Mouse (Mus musculus) kidney, adult 8-10 months (tissue): ENCODE measurements around the gene Mob3a.
A peak's percentile ranks its signal among the peaks of the same experiment; 100 is the strongest.

Experiments used
- DNase-seq, 2 experiments: peaks; one replicate each; pipeline ENCODE4 v3.0.0; 2022

Mob3a gene

DNA sequence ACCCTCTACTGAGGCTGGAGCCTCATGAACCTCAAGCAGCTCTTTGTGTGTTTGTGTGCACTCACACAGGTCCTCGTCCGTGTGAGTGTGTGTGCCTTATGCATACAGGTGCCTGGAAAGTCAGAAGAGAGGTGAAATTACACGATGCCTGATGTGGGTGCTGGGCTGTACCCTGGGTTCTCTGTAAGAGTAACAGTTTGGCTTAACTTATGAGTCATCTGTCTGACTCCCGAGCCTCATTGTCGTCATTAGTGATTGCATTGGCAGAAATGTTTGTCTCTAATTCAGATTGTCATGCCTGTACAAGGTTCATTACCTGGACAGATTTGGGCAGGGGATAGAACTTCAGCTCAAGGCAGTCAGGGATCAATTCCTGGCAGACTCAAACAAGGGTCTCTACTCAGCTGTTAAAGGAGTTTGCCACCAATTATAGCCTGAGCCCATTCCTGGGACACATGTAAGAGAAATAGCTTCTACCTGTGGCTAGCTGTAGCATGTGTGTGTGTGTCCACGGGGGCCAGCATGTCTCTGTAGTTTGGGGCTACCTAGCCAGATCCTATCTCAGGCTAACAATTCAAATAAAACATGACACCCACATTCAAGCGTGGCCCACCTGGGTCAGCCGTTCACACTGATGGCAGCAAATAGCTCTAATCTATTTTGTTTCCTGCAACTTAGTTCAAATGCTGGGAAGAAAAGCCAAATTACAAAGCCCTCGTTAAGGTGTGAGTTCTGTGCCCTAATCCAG, 24.5 kb downstream of the Mob3a start:
- DNase-seq: no peak

DNA sequence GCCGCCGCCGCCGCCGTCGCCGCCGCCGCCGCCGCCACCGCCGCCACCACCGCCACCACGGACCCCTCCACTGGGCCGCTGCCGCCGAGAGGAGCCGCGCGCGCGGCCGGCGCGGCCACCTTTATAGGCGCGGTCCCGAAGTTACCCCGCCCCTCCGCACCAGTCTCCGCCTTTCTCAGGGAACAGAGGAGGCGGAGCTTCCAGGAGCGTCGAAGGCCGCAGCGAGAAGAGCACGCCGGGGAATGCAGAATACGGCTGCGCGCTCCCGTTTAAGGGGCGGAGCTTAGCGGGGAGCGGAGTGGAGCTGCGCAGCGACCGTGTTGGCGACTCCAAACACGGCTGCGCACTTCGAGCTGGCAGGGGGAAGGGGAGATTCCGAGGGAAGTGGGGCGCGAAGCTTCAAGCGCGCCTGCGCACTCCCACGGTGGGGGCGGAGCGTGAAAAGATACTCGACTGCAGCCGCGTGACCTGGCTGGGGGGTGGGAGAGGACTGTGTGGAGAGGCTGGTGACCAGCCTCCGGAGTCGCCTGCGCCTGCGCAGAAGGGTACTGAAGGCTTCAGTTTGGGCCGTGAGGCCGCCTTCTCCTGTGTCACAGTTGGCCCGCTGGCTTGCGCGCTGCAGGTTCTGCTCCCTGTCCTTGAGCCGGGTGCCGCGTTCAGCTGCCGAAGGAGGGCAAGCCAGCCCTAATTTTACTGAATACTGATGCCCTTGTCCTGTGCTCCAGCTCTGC, 25.4 kb downstream of the Mob3a start:
- peak; percentile 99 for DNase-seq

DNA sequence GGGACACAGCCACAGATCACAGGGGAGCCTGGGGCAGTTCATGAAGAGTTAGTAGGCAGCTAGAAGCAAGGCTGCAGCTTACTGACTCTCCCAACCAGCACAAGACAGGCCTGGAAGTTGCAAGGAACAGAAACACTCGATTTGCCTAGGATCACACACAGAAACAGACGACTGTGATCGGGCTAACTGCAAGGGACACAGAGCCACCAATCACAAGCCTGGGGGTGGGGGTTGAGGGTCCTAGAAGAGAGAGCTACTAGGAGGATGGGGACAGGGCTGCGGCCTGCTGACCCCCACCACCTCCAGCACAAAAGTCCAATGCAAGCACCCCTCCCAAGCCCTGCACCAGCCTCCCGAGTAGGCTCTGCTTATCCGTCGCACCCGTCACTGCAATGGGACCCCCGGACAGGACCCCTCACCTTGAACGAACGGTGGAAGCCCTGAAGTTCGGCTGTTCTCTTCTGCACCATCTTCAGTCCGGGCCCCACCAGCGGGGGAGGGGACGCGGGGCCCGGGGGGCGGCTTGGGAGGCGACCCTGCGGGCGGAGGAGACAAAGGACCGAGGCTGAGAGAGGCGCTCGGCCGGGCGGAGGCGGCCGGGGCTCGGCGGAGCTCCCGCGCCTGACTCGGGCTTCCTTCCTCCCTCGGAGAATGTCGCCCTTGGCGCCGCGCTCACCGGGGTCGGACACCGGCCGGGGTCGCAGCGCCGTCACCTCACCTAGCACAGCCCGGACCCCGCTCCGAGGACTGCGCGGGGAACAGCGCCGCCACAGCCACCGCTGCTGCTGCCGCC, 26.2 kb downstream of the Mob3a start:
- no peak for DNase-seq

DNA sequence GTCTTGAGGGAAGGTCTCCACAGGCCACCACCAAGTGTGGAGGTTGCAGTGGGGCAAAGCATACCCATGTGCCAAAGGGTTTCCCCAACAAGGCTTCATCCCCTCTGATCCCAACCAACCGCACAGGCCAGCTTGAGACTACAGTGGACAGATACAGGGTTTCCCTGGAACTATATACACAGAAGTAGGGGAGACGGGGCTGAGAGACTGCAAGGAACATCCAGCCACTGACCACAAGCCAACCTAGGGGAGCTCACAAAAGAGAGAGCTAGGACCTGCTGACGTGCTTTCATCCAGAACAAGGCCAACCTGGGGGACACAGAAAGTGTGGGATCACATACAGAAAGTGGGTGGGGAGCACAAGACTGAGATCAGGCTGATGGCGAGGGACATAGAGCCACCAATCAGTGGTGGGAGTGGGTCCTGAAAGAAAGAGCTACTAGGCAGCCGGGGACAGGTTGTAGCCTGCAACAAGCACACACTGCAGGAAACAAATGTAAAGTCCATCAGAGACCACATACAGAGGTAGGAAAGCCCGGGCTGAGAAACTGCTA, 26.8 kb downstream of the Mob3a start:
- DNase-seq: no peak

DNA sequence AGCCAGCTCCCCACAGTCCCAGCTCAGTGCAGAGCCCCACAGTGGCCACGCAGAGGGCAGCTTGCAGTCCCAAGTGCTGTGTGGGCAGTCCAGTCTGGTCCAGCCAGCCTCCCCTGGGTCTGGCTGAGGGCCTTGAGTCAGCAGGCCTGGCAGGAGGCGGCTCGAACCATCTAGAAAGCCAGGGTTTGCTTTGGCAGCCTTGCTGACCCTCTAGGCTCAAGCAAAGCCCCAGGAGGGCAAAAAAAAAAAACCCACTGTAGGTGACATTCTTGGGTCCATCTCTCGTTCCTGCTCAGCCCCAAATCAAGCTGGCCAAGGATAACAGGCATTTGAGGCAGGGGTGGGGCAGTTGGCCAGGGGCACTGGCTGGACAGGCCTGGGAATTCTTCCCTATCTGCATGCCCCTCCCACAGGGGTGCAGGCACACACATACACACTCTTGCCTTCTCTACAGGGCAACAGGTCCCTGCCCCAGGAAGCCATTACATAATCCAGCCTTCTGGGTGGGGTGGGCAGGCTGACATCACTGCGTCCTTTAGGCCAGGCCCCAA, 27.5 kb downstream of the Mob3a start:
- DNase-seq: peak; percentile 70 to 82

DNA sequence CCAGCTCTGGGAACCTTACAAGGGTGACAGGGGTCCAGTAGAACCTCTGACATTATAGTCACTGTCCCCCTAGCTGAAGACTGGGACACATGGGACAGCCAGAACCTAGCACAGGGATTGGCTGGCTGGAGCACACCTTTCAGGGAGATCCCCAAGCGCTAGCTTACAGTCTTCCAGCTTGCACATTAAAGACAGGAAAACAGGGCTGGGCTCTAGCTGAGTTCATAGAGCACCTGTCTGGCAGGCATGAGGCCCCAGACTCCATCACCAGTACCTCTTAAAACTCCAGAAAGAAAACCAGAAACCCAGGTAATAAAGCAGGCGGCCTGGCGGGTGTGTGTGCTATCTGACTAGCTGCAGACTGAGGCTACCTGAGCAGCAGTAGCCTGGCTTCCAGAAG, 28.1 kb downstream of the Mob3a start:
- no peak for DNase-seq

DNA sequence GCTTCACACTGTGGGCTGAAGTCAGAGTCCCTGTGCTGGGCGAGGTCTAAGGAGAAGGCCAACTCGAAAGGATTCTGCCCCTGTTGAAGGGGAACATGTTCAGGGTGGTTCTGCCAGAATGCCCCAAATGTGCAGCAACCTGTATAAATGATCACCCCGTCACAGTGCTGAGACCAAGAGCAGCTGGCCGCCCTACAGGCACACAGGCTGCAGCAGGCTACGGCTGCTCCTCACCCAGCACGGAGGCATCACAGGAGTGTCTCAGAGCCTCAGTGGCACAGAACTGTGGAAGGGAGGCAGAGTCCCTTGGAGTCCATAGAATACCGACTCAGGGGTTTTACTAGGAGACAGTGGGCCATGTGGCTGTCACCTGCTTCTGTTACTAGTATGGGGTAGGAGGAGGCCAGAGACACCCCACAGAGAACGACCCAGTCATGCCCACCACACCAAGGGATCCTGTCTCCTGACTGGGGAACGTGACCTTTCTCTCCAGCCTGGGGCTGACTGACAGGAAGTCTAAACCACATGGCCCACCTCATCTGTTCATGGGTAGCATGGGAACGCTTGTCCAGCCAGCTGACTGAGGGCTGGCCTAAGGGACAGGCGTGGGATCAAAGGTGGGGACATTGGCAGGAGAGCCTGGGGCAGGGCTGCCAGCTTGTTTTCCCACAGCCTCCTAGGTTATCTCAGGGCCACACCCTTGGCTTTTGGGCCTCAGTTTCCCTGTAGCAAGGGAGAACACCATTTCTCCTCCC, 29.7 kb downstream of the Mob3a start:
- DNase-seq: no peak

DNA sequence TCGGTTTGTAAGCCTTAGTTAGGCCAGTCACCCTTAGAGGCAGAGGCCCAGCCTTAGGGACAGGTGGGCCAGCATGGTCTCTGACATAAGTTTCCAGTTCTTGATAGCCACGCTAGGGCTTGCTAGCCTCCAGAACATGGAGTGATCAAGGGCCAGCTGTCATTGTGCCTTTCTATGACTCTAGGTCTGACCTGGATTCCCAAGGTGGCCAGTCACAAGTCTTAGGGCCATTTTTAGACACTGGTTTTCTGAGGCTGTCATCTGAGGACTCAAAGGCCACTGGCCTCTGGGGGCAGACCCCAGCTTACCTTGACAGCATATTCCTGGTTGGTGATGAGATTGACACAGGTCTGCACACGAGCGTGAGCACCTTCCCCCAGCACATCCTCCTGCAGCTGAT, 30.5 kb downstream of the Mob3a start:
- no peak for DNase-seq

DNA sequence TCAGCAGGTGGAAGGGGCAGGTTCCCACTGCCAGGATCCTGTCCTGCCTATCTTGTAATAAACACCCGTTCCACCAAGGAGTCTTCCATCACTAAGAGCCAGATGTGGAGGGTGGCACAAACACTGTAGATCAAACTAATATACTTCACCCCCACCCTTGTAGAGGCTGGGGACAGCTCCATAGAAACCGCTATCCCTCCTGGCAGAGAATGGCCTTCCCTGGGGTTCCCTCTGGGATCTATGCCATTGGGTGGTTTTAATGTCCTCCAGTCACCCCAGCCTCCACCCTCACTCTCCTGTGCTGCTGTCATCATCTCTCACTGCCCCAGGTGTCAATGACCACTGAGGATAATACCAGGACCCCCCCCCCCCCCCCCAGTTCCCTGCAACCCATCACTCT, 31.2 kb downstream of the Mob3a start:
- DNase-seq: no peak

DNA sequence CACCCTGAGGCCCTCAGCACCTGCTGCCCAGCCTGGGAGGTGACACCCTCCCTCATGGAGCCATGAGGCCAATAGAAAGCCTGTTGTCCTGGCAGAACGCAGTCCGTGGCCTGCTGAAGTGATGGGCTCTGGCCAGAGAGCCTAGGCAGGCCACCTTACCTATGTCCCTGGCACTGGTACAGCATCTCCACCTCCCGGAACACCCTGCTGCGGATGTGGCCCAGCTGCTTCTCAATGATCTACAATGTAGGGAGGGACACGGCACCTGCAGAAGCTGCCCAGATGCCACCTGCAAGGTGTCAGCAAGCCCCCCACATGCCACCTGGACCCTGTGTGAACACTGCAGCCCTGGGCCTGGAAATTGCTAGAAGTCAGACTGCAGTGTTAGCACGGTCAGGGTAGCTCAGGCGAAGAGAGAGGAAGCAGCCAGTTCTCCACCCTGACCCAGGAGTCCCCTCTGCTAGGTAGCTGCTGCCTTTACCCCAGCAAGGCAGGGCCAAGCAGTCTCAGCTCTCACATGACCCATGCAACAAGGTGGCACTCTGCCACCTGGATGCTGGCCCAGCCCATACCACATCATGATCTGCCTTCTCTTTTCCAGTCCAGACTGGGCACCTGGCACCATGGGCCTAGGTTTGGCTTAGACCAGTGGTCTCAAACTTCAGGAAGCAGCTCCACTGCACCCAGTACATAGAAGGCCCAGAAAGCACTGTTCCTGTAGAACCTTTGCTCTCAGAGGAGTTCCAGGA, 31.9 kb downstream of the Mob3a start:
- peak; percentile 96 to 97 for DNase-seq

DNA sequence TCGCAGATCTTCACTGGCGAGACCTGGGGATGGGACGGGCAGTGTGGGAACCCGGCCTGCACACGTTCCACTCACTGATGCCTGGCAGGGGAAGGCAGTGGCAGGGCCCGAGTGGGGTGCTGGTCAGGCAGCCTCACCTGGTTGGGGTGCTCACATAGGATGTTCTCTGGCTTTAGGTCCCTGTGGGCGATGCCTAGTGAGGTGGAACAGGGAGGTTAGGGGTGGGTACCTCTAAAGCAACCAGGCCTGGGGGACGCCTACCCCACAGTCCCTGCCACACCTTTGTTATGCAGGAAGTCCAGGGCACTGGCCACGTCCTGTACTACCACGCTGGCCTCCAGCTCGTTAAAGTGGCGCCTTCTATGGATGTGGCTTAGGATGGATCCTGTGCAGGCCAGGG, 32.8 kb downstream of the Mob3a start:
- DNase-seq: no peak

DNA sequence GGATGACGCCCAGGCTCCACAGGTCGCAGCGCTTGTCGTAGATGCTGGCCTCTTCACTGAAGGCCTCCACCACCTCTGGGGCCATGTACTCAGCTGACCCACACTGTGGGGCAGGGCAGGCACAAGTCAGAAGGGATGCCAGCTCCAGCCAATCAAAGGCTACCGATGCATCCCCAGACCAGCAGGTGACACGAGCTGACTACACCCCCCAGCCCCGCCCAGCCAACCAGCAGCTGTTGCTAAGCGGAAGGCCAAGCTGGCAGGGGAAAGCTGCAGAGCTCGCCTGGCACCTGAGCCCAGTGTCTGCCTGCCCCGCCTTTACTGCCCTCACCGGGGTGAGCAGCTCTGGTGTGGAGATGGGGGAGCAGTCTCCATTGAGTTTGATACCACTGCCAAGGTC, 33.2 kb downstream of the Mob3a start:
- DNase-seq: peak; percentile 70 to 81

DNA sequence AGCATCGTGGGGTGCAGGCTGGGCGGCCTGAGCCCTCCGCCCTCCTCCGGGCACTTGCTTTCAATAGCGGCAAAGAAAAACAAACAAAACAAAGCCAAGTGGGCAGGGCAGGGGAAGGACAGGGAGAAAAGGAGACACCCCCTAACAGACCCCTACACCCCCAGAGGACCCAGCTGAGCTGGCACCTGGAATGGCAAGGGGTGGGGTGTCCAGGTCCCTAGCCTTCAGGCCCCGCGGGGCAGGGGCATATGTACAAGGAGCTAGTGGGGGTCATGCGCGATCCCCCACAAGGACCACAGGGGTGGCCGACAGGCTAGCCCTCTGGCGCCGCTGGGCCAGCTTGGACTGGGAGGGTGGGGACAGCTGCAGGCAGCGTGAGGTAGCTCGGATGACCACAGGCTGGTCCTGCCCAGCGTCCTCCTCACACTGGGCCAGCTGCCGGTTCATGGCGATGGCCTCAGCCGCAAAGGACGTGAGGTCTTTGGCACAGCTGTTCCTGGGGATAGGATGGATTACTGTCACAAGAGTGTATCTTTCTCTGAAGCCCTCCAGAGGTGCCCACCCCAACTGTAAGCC, 34.9 kb downstream of the Mob3a start:
- no peak for DNase-seq

DNA sequence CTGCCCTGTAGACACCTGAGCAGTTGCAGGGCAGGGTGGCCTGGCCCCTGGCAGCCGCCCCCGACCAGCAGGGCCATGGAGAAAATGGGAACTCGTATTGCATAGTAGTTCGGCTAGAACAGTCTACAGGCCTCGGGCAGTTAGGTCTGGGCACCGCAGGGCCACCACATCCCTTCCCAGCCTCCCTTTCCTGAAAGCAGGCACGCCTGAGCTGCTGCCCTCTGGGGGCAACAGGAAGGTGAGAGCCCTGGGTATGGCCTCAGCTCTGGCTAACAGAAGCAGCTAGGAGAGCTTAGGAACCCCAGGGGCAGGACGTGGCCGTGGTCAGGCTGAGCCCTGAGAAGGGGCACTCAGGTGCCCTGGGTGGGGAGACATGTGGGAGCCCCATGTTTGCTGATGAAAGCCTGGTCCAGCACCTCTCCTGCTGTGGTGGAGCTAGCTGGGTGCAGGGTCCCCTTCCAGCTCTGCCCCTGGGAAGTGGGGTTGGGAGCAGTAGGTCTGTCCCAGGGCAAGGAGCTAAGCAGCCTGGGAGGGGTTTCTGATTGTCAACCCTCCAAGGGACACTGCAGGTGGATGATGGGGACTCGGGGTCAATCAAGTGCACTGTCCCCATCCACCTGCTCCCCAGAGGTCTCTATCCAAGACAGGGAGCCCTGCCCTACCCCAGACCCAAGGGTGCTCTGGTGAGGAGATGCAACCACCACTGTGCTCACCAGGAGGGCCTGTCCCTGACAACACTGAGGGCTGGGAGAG, 35.6 kb downstream of the Mob3a start:
- DNase-seq: no peak

DNA sequence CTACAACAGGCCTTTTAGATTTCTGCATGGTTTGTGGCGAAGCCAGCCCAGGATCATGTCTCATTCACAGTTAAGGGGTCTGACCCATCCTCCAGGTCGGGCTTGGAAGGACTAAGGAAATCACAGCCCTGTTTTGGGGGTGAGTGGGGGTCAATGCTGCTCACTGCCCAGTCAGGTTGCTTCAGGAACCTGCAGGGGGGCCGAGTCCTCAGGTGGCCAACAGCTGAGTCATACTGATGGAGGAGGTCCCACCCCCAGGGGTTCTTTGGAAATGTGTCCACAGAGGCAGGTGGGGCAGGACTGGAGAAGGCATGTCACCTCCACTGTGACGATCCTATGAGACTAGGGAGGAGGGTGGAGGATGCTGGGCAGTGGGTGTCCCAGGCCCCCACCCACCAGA, 36.3 kb downstream of the Mob3a start:
- no peak for DNase-seq

DNA sequence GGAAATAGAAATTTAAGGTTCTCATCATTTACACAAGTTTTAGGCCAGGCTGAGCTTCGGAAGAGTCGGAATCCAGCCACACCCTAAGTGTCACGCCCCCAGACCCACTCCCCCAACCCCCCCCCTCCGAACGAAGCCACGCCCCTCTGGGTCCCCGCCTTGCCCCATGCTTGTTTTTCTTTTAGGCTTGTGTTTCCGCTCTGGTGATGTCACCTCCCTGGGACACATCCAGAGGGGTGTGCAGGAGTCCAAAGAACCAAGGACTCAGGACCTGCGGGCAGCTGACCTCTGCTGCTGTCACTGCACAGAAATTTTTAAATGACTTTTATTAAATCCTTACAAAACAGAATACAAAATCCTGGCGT, 36.8 kb downstream of the Mob3a start:
- DNase-seq: peak; percentile 80 to 85

DNA sequence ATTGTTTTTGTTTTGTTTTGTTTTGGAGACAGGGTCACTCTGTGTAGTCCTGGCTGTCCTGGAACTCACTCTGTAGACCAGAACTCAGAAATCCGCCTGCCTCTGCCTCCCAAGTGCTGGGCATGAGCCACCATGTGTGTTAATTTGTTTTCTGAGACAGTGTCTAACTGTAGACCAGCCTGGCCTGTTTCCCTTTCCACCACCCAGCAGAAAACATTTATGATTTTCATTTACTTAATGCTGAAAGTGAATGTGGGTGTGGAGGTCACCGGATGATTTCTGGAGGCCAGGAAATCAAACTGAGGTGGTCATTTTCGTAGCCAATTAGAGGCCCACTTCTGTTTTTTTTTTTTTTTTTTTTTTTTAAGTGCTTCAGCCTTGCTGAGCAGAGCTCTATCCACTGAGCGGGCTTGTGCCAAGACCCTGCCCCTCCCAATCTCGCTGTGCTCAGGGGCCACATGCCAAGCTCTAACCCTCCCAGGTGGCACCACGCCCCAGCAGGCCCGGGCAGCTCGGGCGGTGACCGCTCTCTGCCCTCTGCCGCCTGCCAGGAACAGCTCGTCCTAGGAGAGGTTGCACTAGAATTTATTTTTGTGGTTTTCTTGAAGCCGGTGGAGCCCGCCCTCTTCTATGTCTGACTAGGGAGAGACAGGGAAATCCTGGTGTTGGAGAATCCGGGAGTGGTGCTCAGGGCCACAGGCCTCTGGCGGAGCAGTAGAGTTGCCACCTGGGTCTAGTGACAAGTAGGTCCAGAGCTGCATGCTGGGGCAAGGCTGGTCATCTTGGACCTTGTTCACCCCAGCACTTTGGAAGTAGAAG, 37.4 kb downstream of the Mob3a start:
- DNase-seq: peak; percentile 95 to 96

DNA sequence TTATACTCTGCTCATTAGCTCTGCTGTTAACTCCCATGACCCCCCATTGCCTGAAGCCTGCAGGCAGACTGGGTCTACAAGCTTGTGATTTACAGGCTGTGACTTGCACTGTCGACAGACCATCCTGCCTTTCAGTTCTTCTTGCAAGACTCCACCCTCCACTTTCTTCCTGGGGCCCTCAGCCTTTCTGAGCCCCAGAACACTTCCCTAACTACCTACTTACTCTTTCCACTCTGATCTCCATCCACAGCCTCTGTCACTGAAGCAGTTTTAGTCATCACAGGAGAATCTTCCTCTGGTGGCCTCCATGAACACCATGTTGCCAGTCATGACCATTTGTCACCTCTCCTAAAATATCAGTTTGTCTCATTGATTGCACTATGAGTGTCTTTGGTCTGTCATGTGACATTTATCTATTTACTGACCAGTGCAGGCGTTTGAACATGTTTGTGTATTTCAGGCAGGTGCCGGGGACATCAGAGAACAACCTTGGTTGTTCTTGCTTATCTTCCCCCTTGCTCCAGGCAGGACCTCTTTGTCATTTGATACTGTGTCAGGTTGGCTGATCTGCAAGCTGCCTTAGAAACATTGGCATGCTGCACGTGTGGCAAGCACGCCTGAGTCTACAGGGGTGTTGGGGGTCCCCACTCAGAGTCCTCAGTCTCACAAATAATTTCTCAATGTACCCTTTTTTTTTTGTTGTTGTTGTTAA, 38.1 kb downstream of the Mob3a start:
- no peak for DNase-seq

DNA sequence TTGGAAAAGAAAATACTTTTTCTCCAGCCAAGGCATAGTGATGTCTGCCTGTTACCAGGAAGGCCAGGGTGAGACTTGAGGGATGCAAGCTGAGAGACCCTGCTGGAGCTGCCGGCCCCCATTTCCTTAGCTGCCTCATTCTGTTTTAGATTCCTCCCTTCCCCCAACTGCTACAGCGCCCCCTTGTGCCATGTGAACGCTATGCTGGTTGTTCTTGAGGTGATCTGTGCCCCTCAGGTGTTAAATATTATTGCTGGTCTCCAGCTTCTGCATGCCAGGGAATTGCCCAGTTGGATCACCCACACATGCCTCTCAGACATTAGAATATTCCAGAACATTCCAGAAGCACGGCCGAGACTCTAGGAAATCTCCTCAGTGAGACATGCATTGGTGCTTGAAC, 40.6 kb downstream of the Mob3a start:
- DNase-seq: peak; percentile 76 to 80
